Mouse (Mus musculus) cortical plate, adult 2 months (tissue): ENCODE results near the gene Siva1.

Source experiments
- CTCF ChIP-seq: fragments of 200-500 bp; IDR thresholded peaks from 2 replicates; pipeline ENCODE4 v1.5.1; 2011; ENCODE audit warnings: mild to moderate bottlenecking, control low read depth, low read length; ENCODE audit not compliant: insufficient read depth; ENCODE audit errors: extremely low read depth
- POLR2A ChIP-seq: fragments of 200-500 bp; IDR thresholded peaks from 2 replicates; pipeline ENCODE4 v1.6.1; 2011; ENCODE audit warnings: mild to moderate bottlenecking, low read length, control low read depth; ENCODE audit not compliant: insufficient read depth; ENCODE audit errors: extremely low read depth

DNA sequence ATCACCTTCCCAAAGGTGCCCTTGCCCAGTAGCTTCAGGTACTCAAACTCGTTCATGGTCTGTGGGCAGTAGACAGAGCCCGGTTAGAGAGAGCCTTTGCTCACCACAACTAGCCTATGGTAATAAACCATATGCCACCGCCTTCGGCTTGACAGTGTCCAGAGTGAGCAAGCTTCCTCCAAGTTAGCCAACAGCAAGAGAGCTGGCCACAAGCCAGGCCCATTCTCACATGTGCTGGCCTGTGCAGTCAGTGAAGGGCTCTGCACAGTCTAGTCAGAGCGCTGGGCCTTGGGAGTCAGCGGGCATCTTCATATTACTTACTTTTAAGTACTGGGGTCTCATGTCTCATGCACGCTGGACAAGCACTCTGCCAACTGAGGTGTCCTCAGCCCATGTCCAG, 14.1 kb downstream of the Siva1 start:
- TF ChIP-seq CTCF (no peak), POLR2A (no peak)
